Mouse (Mus musculus): ENCODE results near the gene Rasal3.
A peak's percentile ranks its signal among the peaks of the same experiment; 100 is the strongest.

The Rasal3 gene

GRCm38 (mm10) chr17:32389101-32389659, 14.2 kb downstream of the Rasal3 start, which contains the start of gene Wiz:
Gene Wiz (minus strand): TSS chr17:32389439.
- peak; percentile 91 to 95 for DNase-seq (ENCODE audit: low spot score in 2 of 2)

DNA sequence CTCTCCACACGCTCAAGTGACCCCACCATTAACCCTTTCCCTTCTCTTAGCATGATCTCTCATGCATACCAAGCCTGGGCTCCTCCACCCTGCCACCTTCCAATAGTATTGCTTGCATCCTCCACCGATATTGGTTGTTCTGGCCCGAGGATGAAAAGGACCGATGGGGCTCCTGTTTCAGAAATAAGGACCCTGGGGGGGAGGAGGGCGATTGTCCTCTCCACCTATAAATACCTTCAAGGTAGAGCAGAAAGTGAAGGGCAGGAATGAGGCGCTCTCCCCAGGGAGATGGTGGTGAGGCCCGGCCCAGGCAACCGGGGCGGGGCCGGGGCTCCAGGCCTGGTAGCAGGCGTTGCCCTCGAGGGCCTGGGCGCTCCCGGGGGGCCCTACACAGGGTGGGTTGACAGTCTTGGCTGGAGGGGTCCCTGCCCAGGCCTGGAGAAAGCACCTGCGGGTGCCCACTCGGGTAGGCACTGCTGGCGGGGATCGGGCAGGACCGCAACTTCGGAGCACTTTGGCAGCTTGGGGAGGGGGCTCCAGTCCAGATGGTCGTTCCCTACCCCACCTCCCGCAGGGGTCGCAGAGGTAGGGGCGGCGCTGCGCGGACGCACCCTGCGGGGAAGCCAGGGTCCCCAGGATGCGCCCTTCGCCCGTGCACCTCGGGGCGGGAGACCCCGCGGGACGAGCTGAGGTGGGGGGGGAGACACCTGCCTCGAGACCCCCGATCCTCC, 14.8 kb downstream of the Rasal3 start:
- peak in 1 of 2 experiments; percentile 41 for DNase-seq (ENCODE audit: low spot score in 2 of 2)

GRCm38 (mm10) chr17:32387986-32388369, 15.4 kb downstream of the Rasal3 start:
- DNase-seq (ENCODE audit: low spot score in 2 of 2), result no peak

DNA sequence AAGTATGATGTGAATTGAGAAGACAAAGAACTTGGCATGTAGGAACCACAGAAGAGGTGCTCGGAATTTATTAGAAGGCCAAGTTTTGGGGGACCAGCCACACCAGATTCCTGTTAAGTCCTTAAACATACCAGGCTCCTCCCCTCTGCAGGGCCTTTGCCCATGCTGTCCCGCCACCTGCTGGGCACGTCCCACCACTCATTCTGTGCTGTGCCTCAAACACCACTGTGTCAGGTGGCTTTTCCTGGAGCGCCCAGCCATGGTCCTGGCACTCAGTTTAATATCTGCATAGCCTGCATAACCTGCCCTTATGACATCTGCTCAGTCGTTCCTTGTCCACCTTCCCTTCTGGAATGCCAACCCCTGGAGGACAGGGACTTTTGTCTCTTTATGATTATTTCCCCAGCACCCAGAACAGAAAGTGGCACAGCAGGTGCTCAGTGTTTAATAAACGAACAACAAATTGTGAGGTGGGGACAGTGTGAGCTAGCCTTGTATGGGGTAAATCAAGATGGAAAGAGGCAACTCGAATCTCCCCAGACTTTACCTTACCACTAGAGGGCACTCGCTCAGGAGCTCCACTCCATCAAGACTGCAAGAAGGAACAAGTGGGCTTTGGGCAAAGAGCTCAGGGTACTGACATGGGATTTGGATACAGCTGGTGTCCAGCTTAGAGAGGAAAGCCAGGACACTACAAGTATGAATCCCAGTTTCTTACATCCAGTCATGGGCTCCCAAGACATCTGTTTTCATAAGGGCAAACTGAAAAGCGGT, 16.5 kb downstream of the Rasal3 start:
- DNase-seq (ENCODE audit: low spot score in 2 of 2), result no peak

DNA sequence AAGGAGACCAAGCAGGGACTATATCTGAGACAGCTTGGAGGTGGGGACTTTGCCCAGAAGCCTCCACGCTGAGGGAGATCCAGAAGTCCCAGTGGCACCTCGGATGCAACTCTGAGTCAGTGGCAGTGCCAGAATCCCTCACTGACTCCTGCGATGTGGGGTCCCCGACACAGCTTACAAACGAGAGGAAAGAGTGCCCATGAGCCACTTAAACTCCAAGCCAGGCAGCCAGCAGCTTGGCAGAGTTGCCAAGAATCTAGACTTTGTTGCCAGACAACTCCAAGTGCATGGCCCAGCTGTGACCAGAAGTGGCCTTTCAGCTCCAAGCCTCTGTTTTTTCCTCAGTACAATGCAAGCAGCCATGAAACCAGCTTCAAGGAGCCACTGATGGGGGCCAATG, 19.7 kb downstream of the Rasal3 start:
- DNase-seq (ENCODE audit: low spot score in 2 of 2), result peak in 1 of 2 experiments; percentile 56

DNA sequence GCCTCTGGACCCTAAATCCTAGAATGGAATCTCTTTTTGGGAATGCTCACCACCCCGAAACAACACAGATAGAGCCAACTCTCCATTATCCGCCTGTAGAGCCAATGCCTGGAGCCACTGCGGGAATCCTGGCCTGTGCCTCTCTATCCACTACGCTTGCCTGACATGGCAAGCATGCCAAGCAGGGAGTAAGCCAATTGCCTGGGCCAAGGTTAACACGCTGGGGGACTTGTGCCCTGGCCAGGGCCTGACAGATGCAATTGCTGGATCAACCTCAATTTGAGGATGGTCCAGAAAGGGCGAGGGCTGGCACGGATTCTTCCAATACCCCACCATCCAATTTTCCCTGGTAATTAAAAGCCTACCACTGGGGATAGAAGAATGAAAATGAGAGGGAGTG, 20.8 kb downstream of the Rasal3 start:
- DNase-seq (ENCODE audit: low spot score in 2 of 2), result no peak

- peak in 1 of 2 experiments; percentile 38 for DNase-seq (ENCODE audit: low spot score in 2 of 2)
These were observed 24.6 kb downstream of the Rasal3 start for GRCm38 (mm10) chr17:32378786-32379185.

DNA sequence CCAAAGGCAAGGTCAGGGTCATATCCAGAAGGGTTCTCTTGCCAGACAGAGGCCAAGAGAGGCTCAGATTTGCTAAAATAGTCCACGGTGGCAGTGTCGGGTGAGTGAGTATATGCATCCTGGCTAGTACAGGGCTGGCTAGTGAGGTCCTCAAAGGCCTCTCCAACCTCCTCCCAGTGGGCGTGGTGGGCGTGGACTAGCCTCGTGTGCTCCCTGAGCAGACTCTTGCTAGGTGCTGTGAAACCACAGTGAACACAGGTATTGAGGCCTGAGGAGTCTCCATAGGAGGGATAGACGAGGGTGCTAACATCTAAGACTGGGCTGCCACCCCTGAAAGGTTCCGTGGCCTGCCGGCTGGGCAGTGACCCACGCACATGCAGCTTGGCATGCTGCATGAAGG, 26.2 kb downstream of the Rasal3 start:
- no peak for DNase-seq (ENCODE audit: low spot score in 2 of 2)

DNA sequence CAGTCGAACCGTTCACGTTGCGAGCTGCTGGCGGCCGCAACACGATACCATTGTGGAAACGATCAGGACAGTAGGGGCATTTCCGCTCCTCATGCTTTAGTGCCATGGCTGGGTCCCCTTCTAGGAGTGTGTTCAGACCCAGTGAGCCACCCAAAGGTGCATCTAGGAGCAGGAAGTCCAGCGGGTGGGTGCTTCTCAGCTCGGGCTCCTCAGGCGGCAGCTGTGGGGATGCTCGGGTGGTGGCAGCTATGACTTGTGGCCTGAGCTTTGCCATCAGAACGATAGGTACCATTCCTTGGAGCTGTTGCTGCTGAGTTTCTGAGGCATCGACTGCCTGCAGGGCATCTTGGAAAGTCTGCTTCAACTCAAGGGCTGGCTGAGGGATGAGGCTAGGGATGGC, 26.9 kb downstream of the Rasal3 start:
- DNase-seq (ENCODE audit: low spot score in 2 of 2), result no peak

- DNase-seq (ENCODE audit: low spot score in 2 of 2), result no peak
These were observed 34.3 kb downstream of the Rasal3 start for GRCm38 (mm10) chr17:32368991-32369578.

- no peak for DNase-seq (ENCODE audit: low spot score in 2 of 2)
These were observed 35.7 kb downstream of the Rasal3 start for GRCm38 (mm10) chr17:32367706-32368105.

DNA sequence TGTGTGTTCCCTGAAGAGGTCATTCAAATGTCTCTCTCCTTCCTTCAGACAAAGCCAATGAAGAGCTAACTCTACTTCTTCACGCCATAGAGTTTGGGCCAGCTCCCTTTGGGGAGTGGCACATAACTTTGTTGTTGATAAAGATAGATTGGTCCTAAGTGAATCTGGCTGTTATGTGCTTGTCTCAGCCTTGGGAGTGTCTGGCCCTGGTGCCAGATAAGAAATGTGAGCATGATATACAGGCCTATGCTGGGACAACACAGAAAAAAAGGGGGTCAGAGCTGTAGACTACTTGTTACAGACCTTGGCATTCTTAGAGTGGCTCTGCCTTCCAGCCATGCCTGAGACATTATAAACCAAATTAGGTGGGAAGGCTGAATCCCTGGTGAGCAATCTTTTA, 38.1 kb downstream of the Rasal3 start:
- no peak for DNase-seq (ENCODE audit: low spot score in 2 of 2)

DNA sequence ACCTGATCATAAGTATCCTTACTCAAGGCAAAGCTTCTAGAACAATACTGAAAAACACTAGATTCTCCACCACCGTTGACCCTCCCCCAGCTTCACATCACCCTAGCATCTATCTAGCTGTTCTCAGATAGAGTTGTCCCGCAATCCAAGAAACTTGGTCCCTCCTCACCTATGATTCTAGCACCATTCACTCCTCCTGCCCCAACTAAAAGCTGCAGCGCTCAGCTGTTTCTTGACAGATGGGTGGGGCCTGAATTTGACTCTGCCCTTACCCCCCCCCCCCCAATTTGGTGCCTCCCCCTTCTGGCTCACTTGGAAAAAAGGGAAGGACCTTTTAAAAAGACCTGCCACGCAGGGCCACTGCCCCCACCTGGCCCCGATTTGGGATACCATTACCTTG, 38.5 kb downstream of the Rasal3 start:
- DNase-seq (ENCODE audit: low spot score in 2 of 2), result no peak

DNA sequence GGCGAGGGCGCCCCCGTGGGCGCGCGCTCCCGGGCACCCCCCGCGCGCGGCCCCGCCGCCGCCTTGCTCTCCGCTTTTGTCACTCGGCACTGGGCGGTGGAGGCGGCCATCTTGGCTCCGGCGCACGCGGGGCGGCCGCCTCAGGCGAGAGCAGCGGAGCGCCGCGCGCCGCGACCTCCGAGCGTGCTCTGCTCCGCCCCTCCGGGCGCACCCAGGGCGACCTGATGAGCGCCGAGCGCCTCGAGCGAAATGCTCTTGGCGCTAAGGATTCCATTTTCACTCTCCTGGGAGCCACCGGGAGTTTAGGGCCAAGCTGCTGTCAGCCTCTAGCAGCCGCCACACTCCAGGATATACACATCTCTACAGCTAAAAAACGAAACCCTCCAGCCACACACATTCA, 39.1 kb downstream of the Rasal3 start:
- DNase-seq (ENCODE audit: low spot score in 2 of 2), result peak; percentile 86 to 87

DNA sequence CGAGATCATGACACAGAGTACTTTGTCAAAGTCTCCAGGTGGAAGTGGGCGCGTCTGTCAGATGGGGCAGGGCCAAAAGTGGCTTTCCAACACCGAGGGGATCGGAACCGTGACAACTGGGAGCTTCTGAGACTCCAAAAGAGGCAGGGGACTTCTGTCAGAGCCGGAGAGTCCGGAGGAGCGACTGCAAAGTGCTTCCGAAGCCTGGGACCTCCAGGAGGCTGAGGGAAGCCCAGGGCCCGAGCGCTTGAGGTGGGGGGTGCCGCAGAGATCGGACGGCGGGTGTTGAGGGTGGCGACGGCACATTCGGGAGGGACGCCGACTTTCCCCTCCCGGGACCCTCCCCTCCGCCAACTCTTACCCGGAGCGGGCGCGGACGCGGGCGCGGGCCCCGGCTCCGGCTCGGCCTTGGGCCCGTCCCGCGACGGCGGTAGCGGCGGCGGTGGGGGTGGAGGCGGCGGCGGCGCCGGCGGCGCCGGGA, 39.5 kb downstream of the Rasal3 start:
- DNase-seq (ENCODE audit: low spot score in 2 of 2), result no peak

- no peak for DNase-seq (ENCODE audit: low spot score in 2 of 2)
These were observed 40.7 kb downstream of the Rasal3 start for GRCm38 (mm10) chr17:32362686-32363085.

DNA sequence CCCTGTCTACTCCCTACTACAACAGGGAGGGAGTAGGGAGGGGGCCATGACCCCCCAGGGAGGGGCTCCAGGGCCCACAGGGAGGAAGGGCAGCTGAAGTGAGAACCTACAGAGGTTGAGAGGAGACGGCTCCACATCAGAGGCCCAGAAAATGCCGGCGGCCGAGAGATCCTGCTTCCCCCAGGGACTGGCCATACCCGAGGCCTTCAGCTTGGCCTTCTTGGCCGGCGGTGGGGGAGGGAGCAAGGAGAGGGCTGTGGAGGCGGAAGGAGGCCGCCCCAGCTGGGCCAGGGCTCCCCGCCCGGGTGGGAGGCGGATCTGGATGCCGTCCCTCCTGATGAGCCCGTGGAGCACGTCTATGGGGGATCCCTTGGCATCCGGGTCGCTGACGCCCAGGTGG, 43.5 kb downstream of the Rasal3 start:
- DNase-seq (ENCODE audit: low spot score in 2 of 2), result no peak

GRCm38 (mm10) chr17:32358943-32359340, 44.4 kb downstream of the Rasal3 start:
- DNase-seq (ENCODE audit: low spot score in 2 of 2), result no peak

DNA sequence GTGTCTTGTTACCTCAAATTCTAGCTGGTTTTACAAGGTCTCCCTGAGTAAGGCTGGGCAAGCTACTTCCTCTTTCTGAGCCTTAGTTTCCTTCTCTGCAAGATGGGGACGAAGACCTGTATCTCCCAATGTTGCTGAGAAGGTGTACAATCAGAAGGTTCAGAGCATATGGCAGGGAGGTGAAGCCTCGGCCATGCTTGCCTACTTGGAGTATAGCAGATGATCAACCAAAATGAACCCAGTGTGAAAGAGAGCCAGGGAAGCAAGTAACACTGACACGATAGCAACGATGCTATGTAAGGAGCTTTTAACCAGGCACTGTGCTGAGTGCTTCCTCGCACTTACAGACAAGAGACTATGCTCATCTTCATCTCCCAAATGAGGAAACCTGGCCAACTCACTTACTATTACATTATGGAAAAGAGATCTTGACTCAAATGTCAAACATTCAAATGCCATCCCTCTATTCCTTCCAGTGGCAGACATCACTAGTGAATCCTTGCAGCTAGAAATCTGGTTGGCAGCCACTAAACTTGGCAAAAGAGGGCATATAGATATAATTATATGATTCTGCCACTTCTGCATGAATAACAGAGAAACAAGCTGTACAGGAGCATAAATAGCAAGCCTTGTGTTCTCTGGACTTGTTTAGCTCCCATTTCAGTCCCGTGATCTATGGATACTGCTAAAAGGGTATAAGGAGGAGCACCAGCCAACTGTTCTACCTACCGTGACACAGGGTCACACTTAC, 45.0 kb downstream of the Rasal3 start:
- no peak for DNase-seq (ENCODE audit: low spot score in 2 of 2)

DNA sequence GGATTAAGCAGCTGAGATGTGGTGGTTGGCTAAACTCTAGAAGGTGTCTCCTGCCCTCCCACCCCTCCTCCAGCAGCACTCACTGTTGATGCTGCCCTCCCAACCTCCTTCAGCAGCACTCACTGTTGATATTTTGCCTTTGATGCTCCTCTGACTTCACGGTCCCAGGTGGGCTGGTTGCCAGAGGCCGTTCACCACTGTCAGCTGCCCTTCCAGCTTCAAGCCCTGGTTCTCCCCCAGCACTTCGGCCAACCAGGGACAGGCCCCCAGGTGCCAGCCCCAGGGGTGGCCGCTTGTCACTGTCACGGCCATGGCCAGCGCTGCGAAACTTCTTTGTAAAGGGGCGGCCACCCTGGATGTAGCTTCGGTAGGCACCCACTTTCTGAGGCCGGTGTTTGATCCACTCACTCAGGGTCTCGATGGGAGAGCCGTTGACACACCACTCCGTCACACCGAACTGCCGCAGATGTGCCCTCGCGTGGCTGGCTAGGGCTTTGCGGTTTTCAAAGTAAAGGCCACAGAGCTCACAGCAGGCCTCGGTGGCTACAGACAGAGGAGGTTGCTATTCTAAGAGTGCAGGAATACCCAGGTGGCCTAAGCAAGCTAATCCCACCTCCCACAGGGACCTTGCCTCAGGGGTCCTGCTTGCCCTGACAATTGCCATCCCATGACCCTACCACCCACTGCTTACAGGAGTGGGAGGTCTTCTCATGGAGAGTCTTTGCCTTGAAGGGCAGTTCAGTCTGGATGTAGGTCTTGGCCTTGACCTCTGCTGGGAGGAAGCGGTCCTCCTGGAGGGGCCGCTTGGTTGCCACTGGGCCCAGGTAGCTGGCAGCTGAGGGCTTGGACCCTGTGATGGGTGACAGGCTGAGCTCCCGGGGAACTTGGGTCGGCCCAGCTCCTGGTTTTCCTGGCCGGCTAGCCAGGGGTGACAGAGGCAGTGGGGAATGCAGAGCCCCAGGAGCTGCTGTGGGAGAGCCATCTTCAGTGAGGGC, 46.3 kb downstream of the Rasal3 start:
- DNase-seq (ENCODE audit: low spot score in 2 of 2), result no peak

All from urinary bladder, postnatal 4 days (tissue).